Mouse (Mus musculus) kidney, embryonic 15.5 days (tissue): ENCODE measurements around the gene Nbeal1. TPM values are rescaled to one million over a fixed set of nuclear protein-coding genes. Genes with fewer than 3 reads are reported as not detected.

Source experiments
- ATAC-seq: fragments of 200-750 bp; cut with Nextera tagmentation; replicated peaks from 2 replicates; pipeline ENCODE4 v1.8.0; 2017; ENCODE audit warnings: moderate TSS enrichment; ENCODE audit not compliant: low FRiP score
- H3K27ac ChIP-seq: fragments of 300-500 bp; sonication (generic); 2 replicates; pipeline ENCODE4 v1.5.1; 2015; ENCODE audit warnings: mild to moderate bottlenecking, inconsistent platforms
- H3K27me3 ChIP-seq: fragments of 300-500 bp; sonication (generic); 2 replicates; pipeline ENCODE4 v1.6.1; 2015; ENCODE audit warnings: inconsistent platforms
- H3K36me3 ChIP-seq: fragments of 300-500 bp; sonication (generic); 2 replicates; pipeline ENCODE4 v1.6.1; 2015; ENCODE audit warnings: inconsistent platforms
- H3K4me1 ChIP-seq: fragments of 300-500 bp; sonication (generic); 2 replicates; pipeline ENCODE4 v1.6.1; 2015; ENCODE audit warnings: inconsistent platforms
- H3K4me2 ChIP-seq: fragments of 300-500 bp; sonication (generic); 2 replicates; pipeline ENCODE4 v1.6.1; 2015; ENCODE audit warnings: moderate library complexity, mild to moderate bottlenecking, inconsistent platforms
- H3K4me3 ChIP-seq: fragments of 300-500 bp; sonication (generic); replicated peaks from 2 replicates; pipeline ENCODE4 v1.5.1; 2015; ENCODE audit warnings: mild to moderate bottlenecking, inconsistent platforms
- H3K9ac ChIP-seq: fragments of 300-500 bp; sonication (generic); 2 replicates; pipeline ENCODE4 v1.6.1; 2015; ENCODE audit warnings: mild to moderate bottlenecking, inconsistent platforms
- H3K9me3 ChIP-seq: fragments of 300-500 bp; sonication (generic); replicated peaks from 2 replicates; pipeline ENCODE4 v1.6.1; 2016; ENCODE audit warnings: inconsistent platforms
- WGBS: fragments of 180-500 bp; shearing (Covaris S2); methylation state at CpG from one replicate; pipeline ENCODE4 v1.1.7; 2015; ENCODE audit warnings: mixed read lengths; 5-methylcytosine and 5-hydroxymethylcytosine counted together
- polyA plus RNA-seq: library from polyadenylated mRNA; unstranded; fragments of >200 nt; fragmentation: Nextera tagmentation; extraction: Ambion mirVana; gene quantifications from 2 replicates; pipeline ENCODE4 v1.2.1, GENCODE M21; 2015

Gene Nbeal1
- polyA plus RNA-seq, 1 experiment from 2014 or later = 7.9 TPM

- Histone ChIP-seq H3K36me3 (0 out of 2 replicates have a peak, but pooled peaks cover 2% of the 10 kb centered on the region), H3K9me3 (no peaks in the 10 kb centered on the region), H3K9ac (no peak overlapping the region), H3K4me3 (no peak overlapping the region), H3K27ac (no peak overlapping the region), H3K27me3 (no peaks in the 10 kb centered on the region), H3K4me1 (no peaks in the 10 kb centered on the region), H3K4me2 (no peak overlapping the region)
- ATAC-seq = no peak
Observed at GRCm38 (mm10) chr1:60188454-60188853, 8.1 kb downstream of the Nbeal1 start.

GRCm38 (mm10) chr1:60196813-60197212 lies 16.4 kb downstream of the Nbeal1 start:
- H3K4me2 ChIP-seq = no peak overlapping the region
- no peak overlapping the region for H3K4me3 ChIP-seq
- no peak overlapping the region for H3K9ac ChIP-seq
- no peaks in the 10 kb centered on the region for H3K9me3 ChIP-seq
- H3K36me3 ChIP-seq = peaks cover 38% of the 10 kb centered on the region
- no peaks in the 10 kb centered on the region for H3K4me1 ChIP-seq
- WGBS = 81% methylated on average over 3 of the region's 3 CpGs
- no peaks in the 10 kb centered on the region for H3K27me3 ChIP-seq
- H3K27ac ChIP-seq = no peak overlapping the region
- no peak for ATAC-seq

DNA sequence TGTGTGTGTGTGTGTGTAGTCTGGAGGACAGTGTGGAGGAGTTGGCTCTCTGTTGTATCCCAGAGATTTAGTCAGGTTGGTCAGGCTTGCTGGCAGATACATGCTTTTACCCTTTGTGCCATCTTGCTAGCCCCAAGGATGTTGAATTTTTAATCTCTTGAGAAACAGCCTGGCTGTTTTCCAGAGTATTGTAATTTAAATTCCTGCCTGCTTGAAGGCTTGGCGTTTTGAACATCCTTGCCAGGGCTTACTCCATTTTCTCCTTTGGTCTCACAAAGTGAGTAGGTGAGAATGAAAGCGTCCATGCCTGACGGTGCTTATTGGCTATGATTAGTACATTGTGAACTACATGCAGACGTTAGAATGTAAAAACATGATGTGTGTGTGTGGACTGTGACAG lies 18.6 kb downstream of the Nbeal1 start:
- no peak overlapping the region for H3K9ac ChIP-seq
- no peaks in the 10 kb centered on the region for H3K27me3 ChIP-seq
- H3K9me3 ChIP-seq = no peaks in the 10 kb centered on the region
- H3K36me3 ChIP-seq = peaks cover 58% of the 10 kb centered on the region
- no peak overlapping the region for H3K27ac ChIP-seq
- no peak overlapping the region for H3K4me3 ChIP-seq
- no peak for ATAC-seq
- WGBS = 79% methylated on average over 4 of the region's 4 CpGs
- no peak overlapping the region for H3K4me2 ChIP-seq
- no peaks in the 10 kb centered on the region for H3K4me1 ChIP-seq

GRCm38 (mm10) chr1:60236261-60236660 lies 55.9 kb downstream of the Nbeal1 start:
- Histone ChIP-seq H3K9ac (no peak overlapping the region), H3K4me3 (no peak overlapping the region), H3K36me3 (peaks cover 39% of the 10 kb centered on the region), H3K27me3 (no peaks in the 10 kb centered on the region), H3K4me2 (no peak overlapping the region), H3K9me3 (no peaks in the 10 kb centered on the region), H3K4me1 (no peaks in the 10 kb centered on the region), H3K27ac (no peak overlapping the region)
- ATAC-seq = no peak
- WGBS = 87% methylated on average over 4 of the region's 4 CpGs

GRCm38 (mm10) chr1:60240430-60240829 lies 60.0 kb downstream of the Nbeal1 start:
- no peak overlapping the region for H3K4me3 ChIP-seq
- peaks cover 43% of the 10 kb centered on the region for H3K36me3 ChIP-seq
- no peaks in the 10 kb centered on the region for H3K27me3 ChIP-seq
- no peak overlapping the region for H3K4me2 ChIP-seq
- no peaks in the 10 kb centered on the region for H3K9me3 ChIP-seq
- no peak overlapping the region for H3K9ac ChIP-seq
- no peak overlapping the region for H3K27ac ChIP-seq
- ATAC-seq = no peak
- no peaks in the 10 kb centered on the region for H3K4me1 ChIP-seq

- no peak overlapping the region for H3K9ac ChIP-seq
- no peaks in the 10 kb centered on the region for H3K9me3 ChIP-seq
- peaks cover 52% of the 10 kb centered on the region for H3K36me3 ChIP-seq
- no peak for ATAC-seq
- 97% methylated on average over 3 of the region's 3 CpGs for WGBS
- no peak overlapping the region for H3K4me3 ChIP-seq
- no peak overlapping the region for H3K27ac ChIP-seq
- H3K4me1 ChIP-seq = no peaks in the 10 kb centered on the region
- no peak overlapping the region for H3K4me2 ChIP-seq
- H3K27me3 ChIP-seq = no peaks in the 10 kb centered on the region
Observed at GRCm38 (mm10) chr1:60268113-60268512, 87.7 kb downstream of the Nbeal1 start.

DNA sequence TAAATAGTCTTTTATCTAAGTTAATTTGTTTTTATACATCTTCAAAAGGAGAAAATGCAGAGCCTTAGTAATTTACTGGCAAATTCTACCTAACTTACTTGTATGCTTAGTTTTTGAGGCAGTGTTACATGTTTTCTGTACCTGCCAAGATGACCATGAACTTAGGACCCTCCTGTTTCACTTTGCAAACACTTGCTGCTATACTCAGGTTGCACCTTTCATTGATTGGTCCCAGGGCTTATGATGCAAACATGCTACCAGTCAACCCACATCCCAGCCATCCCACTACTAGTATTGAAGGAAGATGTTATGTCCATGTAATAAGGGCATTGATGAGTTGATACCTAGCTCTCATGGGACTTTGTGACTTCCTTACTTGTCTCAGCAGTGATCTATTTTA lies 88.9 kb downstream of the Nbeal1 start:
- Histone ChIP-seq H3K4me2 (no peak overlapping the region), H3K27ac (no peak overlapping the region), H3K9ac (no peak overlapping the region), H3K36me3 (peaks cover 41% of the 10 kb centered on the region), H3K4me3 (no peak overlapping the region), H3K27me3 (no peaks in the 10 kb centered on the region), H3K9me3 (no peaks in the 10 kb centered on the region), H3K4me1 (no peaks in the 10 kb centered on the region)
- no peak for ATAC-seq

- Histone ChIP-seq H3K4me3 (no peak overlapping the region), H3K36me3 (peaks cover 38% of the 10 kb centered on the region), H3K4me1 (no peaks in the 10 kb centered on the region), H3K27ac (no peak overlapping the region), H3K4me2 (no peak overlapping the region), H3K27me3 (no peaks in the 10 kb centered on the region), H3K9me3 (no peaks in the 10 kb centered on the region), H3K9ac (no peak overlapping the region)
- no peak for ATAC-seq
- 82% methylated on average over 2 of the region's 2 CpGs for WGBS
Observed at GRCm38 (mm10) chr1:60272471-60272870, 92.1 kb downstream of the Nbeal1 start.

DNA sequence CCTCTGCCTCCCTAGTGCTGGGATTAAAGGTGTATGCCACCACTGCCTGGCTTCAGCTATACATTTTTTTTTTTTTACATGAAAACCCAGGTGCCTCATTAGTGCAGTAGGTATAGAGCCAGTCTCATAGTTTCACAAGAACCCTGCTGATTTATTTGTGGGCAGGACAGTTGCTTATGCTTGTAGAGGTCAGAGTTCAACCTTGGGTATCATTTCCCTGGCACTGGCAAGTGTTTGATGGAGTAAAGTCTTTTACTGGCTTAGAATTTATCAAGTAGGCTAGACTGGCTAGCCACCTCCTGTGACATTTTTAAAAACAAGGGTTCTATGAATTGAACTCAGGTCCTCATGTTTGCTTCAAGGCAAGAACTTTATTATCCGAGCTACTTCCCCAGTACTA lies 113.5 kb downstream of the Nbeal1 start:
- Histone ChIP-seq H3K4me3 (no peak overlapping the region), H3K27ac (no peak overlapping the region), H3K4me1 (no peaks in the 10 kb centered on the region), H3K9ac (no peak overlapping the region), H3K27me3 (no peaks in the 10 kb centered on the region), H3K4me2 (no peak overlapping the region), H3K9me3 (no peaks in the 10 kb centered on the region), H3K36me3 (peaks cover 65% of the 10 kb centered on the region)
- no peak for ATAC-seq
- WGBS = 74% methylated on average over 1 of the region's 1 CpGs

GRCm38 (mm10) chr1:60342808-60343629 lies 162.6 kb downstream of the Nbeal1 start, which contains the start of gene Cyp20a1:
Gene Cyp20a1, plus strand, starts transcription at chr1:60343323.
- Histone ChIP-seq H3K27ac (peak within 1 kb of the TSS; percentile 97), H3K4me2 (peak within 1 kb of the TSS; percentile 74), H3K4me3 (peak within 1 kb of the TSS; percentile 70), H3K9me3 (no peaks in the 10 kb centered on the region; the same call in 1 of the 2 replicates), H3K4me1 (peaks cover 15% of the 10 kb centered on the region), H3K27me3 (no peaks in the 10 kb centered on the region), H3K9ac (peak within 1 kb of the TSS; percentile 69), H3K36me3 (peaks cover 9% of the 10 kb centered on the region)
- ATAC-seq = peak; percentile 99
- 1% methylated on average over 60 of the region's 60 CpGs for WGBS

DNA sequence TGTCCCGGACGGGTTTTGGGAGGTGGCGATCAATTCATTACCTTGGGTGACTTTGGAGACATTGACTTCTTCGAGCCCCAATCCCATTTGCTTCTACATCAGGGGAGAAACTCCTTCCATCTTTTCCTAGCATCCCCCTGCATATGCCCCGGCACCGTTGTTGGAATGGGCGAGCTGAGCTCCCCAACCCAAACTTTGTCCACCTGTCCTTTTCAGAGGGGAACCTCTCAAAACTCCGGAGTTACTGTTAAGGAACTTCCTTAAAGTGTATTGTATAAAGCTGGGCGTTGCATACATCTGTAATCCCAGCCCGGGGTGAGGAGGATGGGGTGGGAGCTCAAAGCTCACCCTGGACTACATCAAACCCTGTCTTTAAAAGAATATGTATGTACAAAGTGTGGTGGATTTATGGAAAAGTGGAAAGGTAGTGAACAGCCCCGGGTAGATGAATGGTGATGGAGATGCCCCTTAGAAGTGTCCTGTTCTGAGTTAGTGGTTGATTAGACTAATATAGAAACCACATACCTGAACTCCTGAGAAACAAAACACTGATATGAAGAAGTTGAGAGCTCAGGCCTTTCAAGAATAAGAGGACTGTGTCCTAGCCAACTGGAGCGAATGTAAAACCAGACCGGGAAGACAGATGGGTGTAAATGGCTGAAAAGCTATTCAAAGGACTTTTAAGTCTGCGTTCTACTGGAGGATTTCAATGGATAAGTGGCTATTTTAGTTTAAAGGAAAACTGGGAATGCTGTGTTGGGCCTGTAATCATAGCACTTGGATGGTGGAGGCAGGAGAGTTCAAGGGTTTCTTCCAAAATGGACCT lies 163.4 kb downstream of the Nbeal1 start:
- ATAC-seq = peak; percentile 20
- H3K36me3 ChIP-seq = peaks cover 5% of the 10 kb centered on the region
- peaks cover 15% of the 10 kb centered on the region for H3K4me1 ChIP-seq
- no peaks in the 10 kb centered on the region; the same call in 1 of the 2 replicates for H3K9me3 ChIP-seq
- peak overlapping the region; percentile 74 for H3K4me2 ChIP-seq
- 14% methylated on average over 14 of the region's 14 CpGs for WGBS
- H3K27me3 ChIP-seq = no peaks in the 10 kb centered on the region
- H3K9ac ChIP-seq = peak overlapping the region; percentile 69
- H3K27ac ChIP-seq = peak overlapping the region; percentile 97
- H3K4me3 ChIP-seq = peak overlapping the region; percentile 70

DNA sequence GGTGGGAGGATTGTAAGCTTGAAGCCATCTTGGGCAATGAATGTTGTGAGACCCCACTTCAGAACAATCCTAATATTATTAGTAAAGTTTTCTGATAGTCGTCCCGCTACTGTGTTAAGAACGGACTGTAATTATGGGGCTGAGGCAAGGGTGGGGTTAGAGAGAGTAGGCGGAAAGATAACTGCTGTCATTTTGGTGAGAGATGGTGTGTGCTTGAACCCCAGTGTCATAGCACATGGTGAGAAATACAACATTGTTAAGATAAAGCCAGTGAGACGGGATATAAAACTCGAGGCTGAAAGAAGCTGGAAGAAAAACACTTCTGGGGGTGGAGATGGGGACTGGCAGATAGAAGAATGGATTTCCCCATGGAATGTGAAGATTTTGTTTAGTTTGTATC lies 164.3 kb downstream of the Nbeal1 start:
- Histone ChIP-seq H3K4me2 (peak overlapping the region; percentile 74; the same call in 1 of the 2 replicates), H3K27ac (no peak overlapping the region), H3K9me3 (peaks cover 6% of the 10 kb centered on the region), H3K36me3 (peaks cover 5% of the 10 kb centered on the region), H3K4me1 (peaks cover 15% of the 10 kb centered on the region), H3K4me3 (no peak overlapping the region), H3K9ac (no peak overlapping the region), H3K27me3 (no peaks in the 10 kb centered on the region)
- 74% methylated on average over 6 of the region's 6 CpGs for WGBS
- ATAC-seq = no peak
